Mouse (Mus musculus) Muller cell, postnatal 12 days (primary cell): ENCODE measurements around the gene Dgkz.

Experiments used
- DNase-seq: peaks from one replicate; pipeline ENCODE4 v3.0.0-alpha.2; 2015; ENCODE audit errors: inconsistent ontology term

The Dgkz gene

GRCm38 (mm10) chr2:91996006-91996405 is 20.3 kb upstream of the Dgkz start:
- DNase-seq = no peak

- no peak for DNase-seq
Observed at GRCm38 (mm10) chr2:91993409-91993808, 17.7 kb upstream of the Dgkz start.

DNA sequence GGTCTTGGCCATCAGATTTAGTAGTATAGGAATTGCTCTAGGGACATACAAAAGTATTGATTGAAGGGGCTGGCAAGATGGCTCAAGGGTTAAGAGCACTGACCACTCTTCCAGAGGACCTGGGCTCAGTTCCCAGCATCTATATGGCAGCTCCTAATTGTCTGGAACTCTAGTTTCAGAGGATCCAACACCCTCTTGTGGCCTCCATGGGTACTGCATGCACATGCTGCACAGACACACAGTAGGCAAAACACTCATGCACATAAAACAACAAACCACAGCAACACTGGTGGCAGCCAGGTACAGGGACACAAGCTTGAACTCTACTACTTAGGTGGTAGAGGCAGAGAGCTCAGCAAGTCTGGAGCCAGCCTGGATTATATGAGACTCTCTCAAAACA is 14.1 kb upstream of the Dgkz start:
- no peak for DNase-seq

DNA sequence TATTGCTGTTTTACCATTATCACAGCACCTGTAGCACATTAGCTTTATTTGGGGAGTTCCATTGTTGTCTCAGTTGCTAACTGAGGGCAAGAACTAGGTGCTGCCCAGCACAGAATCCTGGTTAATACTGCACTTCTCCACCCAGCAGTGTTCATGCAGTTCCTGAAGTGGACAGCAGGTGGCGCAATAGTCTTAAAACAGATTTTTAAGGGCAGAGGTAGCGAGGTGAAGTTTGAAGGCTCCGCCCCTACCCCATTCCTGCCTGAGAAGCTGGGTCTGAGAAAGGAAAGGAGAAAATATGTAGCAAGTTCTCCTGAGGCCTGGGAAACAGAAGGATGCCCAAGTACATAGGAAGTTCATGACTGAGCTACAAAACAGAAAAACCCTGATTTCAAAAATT is 11.9 kb upstream of the Dgkz start:
- peak; percentile 55 for DNase-seq

- DNase-seq = peak; percentile 79
Observed at GRCm38 (mm10) chr2:91986071-91986470, 10.4 kb upstream of the Dgkz start.

DNA sequence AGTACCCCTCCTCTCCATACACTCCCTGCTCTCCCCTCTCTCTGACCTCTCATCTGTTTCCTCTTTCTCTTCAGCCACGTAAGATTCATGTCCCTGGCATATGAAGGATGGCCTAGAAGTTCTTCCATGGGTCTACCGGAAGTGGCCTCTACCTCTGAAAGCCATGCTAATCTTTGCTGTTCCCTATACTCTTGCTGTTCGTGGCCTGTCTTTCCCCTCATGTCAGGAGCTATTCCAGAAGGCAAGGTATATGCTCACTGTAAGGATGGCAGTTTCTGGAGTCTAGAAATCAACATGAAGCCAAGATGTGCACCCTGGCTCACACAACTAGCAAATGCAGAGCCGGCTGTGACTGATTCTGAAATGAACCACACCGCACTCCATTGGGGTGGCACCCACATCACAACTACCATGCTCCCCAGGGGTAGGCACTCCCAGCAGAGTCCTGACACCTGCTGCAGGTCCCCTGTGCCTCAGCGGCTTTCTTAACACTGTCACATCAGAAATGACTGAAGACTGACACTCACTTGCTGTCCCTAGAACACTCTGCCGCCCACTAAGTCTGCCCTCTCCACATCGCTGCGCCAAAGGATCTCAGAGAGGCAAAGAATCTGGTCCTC is 9.4 kb upstream of the Dgkz start:
- no peak for DNase-seq

DNA sequence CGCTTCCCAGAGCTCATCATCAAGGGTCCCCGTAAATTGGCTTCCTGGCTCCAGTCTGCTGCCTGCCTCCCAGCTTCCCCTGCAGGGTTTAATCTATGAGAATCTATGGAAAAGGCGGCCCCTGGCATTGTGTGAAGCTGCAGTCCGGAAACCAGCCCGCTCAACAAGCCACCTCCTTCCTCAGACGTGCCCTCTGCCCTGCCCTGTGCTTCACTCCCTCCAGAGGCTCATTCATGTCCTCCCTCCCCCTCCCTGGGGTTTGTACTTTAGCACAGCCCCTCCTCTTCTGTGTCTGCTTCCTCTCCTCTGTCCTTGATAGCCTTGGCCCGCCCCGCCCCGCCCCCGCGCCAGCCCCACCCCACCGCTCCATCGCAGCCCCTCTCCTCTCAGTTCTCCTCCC is 8.8 kb upstream of the Dgkz start:
- DNase-seq = peak; percentile 66

DNA sequence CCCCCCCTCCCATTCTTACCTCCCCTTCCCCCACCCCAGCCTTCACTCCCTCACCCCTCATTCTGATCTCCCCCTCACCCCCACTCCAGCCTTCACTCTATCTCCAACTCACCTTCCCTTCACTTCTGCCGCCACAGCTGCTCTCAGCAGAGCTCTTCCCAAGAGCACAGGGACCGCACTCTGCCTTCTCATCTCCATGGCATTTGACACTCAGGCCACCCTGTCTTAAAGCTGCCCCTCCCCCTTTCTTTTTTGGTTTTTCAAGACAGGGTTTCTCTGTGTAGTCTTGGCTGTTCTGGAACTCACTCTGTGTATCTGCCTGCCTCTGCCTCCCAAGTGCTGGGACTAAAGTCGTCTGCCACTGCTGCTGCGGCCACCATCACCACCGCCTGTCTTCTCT is 5.2 kb upstream of the Dgkz start:
- DNase-seq = no peak

DNA sequence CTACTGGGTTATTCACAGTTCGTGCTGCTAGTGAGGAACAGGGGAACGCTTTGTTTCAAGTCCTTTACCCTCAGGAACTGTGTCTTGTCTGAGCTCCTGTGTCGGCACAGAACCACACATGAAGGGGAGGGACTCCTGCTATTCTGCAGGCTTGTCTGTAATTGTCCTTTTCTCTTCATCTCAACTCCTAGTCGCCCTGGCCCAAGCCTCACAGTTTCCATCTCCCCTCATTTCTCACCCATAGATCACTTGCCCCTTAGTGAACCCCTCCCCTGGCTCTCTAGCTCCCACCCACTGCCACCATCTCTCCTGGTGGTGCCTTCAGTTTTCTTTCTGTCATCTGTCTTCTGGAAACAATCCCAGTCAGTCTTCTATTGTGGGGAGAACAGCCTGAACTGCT is 4.6 kb upstream of the Dgkz start:
- DNase-seq = no peak

DNA sequence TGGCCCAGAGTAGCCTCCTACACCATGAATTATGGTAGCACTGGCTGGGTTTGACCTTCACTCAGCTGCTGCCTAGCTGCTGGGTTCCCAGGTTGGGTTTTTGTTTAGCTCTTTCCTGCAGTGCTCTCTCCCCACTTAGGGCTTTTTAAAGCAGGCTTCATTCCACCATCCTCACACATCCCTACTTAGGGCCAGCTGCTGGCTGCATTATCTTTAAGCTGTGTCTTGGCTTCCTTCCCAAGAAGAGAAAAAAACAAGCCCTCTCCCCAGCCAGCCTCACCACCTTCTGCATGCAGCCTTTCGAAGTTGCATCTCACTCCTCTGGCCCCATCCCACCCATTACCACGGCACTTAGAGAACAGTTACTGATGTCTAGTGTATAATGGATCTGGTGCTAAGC is 2.9 kb upstream of the Dgkz start:
- DNase-seq = no peak

GRCm38 (mm10) chr2:91977960-91978359 is 2.3 kb upstream of the Dgkz start:
- no peak for DNase-seq

DNA sequence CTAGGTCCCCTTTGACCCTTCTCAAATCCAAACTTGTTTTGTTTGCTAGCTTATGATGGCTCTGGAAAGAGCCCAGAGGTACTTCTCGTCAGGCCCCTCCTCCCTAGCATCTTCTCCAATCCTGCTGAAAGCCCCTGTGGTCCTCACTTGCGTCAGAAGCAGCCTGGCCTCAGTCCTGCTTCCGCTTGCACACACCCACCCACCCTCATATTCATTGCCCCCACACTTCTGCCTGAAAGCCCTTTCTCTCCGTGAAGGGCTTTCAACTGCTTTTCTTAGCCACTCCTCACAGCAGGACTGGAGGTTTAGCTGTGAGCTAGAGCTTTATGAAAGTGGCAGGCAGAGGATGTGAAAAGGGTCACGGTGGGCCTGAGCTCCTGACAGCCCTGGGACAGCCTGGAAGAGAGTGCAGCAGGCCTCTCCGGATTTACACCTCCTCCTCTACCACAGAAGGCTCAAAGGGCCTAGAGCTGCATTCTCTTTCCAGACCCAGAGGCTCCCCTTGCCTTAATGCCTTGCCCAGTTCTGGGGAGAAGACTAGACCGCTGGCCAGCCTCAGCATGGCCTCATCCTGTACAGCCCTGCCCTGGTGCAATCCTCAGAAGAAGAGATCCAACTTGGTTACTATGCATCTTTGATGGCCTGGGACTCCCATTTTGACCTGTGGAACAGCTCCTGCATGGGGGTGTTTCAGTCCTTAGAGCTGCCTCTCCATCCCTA is 2.1 kb downstream of the Dgkz start:
- no peak for DNase-seq

DNA sequence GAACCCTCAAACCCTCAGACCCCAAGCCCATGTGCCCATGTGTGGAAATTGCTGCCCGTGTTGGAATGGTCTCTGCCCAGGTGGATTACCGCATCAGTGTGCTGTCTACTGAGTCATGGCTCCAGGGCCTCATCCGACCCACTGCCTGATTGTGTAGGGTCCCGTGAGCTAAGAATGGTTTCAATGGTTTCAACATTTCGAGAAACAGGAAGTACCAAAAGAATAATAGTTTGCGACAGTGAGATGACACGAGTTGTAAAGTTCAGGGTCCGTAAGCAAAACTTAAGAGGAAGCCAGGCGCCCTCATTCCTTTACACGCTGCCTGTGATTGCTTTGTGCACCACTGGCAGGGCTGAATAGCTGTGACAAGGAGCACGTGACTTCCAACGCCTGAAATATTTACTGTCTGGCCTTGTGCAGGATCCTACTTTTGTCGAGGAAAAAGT is 3.5 kb downstream of the Dgkz start:
- DNase-seq = no peak

DNA sequence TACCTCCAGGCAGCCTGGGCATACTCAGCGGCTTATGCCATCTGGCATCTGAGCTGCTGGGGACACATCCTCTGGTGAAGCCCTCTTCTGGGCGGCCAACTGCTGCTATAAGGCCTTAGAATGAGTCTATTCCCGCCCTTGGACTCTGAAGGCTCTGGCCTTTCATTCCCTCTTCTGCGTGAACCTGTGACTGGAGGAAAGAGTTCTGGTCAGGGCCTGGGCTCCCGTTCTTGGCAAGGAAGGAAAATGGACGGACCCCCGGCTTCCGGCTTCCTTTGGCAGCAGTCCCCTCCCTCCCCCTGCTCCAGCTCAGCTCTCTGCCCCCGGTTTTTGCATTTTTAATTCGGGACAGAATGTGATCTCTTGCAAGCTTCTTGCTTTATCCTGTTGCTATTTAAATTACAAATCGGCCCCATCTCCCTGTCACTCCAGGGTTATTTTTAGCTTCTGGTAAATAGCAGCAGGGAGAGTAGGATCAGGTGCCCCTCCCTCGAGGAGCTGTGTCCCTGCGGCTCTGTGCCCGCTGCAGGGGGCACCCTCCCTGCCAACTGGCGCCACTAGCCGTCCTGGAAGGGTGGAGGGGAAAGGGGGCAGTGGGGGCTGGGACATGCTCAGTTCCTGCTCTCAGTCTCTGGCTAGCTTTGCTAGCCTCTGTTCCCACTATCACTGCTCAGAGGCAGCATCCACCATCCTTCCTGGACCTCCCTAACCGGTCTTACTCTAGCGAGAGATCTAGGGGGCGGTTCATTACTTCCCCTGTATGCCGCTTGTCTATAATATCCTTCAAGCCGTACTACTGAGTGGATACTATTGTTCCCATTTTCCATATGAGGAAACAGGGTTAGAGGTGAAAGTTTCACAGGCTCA is 4.2 kb downstream of the Dgkz start:
- DNase-seq = no peak

DNA sequence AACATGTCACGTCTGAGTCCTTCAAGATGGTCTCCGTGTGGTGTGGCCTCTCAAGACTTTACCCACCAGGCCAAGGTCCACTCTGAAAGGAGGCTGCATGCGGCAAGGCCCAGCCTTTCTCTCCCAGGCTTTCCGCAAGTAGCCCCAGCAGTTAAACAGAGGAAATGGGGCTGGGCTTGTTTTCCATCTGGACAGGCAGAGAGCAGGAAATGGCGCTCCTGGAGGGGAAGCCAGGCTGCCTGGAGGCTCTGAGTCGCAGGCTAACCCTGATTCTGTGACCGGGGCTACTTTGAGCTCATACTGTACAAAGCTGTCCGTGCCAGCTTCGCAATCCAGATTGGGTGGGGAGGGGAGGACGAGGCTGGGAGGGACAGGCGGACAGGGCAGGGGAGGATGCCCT is 7.7 kb downstream of the Dgkz start:
- no peak for DNase-seq

- DNase-seq = no peak
Observed at GRCm38 (mm10) chr2:91966367-91966766, 9.3 kb downstream of the Dgkz start.

GRCm38 (mm10) chr2:91965417-91965816 is 10.2 kb downstream of the Dgkz start:
- no peak for DNase-seq

GRCm38 (mm10) chr2:91964610-91965204 is 11.0 kb downstream of the Dgkz start:
- no peak for DNase-seq

GRCm38 (mm10) chr2:91963443-91963932 is 12.2 kb downstream of the Dgkz start:
- DNase-seq = peak; percentile 94

DNA sequence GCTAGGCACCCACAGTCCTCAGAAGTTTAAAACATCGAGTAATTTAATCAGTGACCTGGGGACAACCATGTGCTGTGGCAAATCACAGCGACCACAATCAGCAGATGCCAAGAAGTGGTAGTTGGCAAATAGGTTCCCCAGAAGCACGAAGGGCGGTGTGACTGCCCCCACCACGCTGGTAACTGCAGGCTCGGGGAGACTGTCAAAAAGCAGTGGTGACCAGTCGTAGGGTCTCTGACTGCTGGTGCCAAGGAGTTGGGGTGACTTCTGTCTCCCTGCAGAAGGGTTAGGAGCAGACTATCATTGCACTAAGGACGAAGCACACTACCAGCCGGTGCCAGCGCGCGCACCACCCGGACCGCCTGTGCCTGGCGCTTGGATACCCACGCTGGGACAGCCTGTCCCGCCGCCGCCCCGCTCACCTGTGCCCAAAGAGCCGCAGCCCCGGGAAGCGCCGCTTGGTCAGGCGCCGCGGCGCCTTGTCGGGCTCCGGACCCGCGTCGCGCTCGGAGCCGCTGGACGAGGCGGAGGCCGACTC is 12.7 kb downstream of the Dgkz start:
- no peak for DNase-seq

DNA sequence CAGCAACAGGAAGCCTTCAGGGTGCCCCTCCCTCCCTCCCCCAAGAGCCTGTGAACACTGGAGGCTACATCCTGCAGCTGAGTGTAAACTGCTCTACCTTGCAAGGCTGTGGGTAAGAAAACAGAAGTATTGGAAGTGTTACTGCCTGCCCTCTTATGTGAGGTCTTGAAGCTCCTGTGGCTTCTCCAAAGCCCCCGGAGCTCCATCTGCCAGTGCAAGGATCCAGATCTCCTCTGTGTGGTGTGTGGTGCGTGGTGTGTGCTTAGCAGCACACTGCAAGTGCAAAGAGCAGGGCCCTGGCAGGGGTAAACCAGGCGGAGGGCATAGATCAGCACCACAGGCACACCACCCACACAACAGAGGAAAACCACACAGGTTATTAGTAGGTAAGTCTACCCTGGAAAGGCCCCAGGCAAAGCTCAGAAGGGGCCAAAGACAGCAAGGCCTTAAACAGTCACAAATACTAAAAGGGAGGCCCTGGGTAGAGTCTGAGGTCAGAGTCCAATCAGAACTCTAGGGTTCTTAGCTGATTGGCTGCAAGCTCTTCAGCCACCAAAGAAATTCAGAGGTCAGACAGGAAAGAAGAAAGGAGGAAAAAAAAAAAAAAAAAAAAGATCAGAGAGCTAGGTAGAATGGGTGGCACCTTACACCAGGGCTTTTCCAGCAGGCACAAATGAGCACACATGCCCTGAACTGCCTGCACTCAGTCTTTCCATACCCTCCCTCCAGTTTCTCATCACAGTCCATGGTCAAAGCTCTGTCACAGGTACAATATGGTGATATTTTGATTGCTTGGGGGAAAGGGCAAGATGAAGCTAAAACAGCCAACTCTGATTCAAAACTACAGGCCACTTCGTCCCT is 13.5 kb downstream of the Dgkz start:
- no peak for DNase-seq
